Mouse (Mus musculus) forebrain, embryonic 14.5 days (tissue): Measurements from ENCODE around the gene Mcm3. TPM values are rescaled to one million over a fixed set of nuclear protein-coding genes. Genes with fewer than 3 reads are reported as not detected.

ENCODE experiments used
- ATAC-seq: fragments of 200-750 bp; cut with Nextera tagmentation; 2 replicates; pipeline ENCODE4 v1.8.0; 2017; ENCODE audit warnings: mild to moderate bottlenecking, moderate library complexity
- DNase-seq: peaks from one replicate; pipeline ENCODE4 v3.0.0-alpha.2; 2015; ENCODE audit warnings: low spot score
- H3K27ac ChIP-seq: fragments of 300-500 bp; sonication (generic); 2 replicates; pipeline ENCODE4 v1.5.1; 2014; ENCODE audit warnings: low read depth, mild to moderate bottlenecking, control low read depth, low read length, moderate library complexity
- H3K27me3 ChIP-seq: fragments of 300-500 bp; sonication (generic); replicated peaks from 2 replicates; pipeline ENCODE4 v1.6.1; 2014; ENCODE audit warnings: low read length, control low read depth, mixed read lengths; ENCODE audit not compliant: control insufficient read depth, insufficient read depth
- H3K36me3 ChIP-seq: fragments of 300-500 bp; sonication (generic); 2 replicates; pipeline ENCODE4 v1.6.1; 2014; ENCODE audit warnings: low read length, control low read depth; ENCODE audit not compliant: control insufficient read depth, insufficient read depth
- H3K4me1 ChIP-seq: fragments of 300-500 bp; sonication (generic); 2 replicates; pipeline ENCODE4 v1.6.1; 2014; ENCODE audit warnings: antibody characterized with exemption, low read length, control low read depth; ENCODE audit not compliant: control insufficient read depth, insufficient read depth
- H3K4me2 ChIP-seq: fragments of 300-500 bp; sonication (generic); 2 replicates; pipeline ENCODE4 v1.6.1; 2014; ENCODE audit warnings: mild to moderate bottlenecking, control low read depth, low read length
- H3K4me3 ChIP-seq: fragments of 300-500 bp; sonication (generic); 2 replicates; pipeline ENCODE4 v1.5.1; 2014; ENCODE audit warnings: low read depth, low read length, control low read depth
- H3K9ac ChIP-seq: fragments of 300-500 bp; sonication (generic); 2 replicates; pipeline ENCODE4 v1.6.1; 2014; ENCODE audit warnings: mild to moderate bottlenecking, low read length, control low read depth, moderate library complexity
- H3K9me3 ChIP-seq: fragments of 300-500 bp; sonication (generic); replicated peaks from 2 replicates; pipeline ENCODE4 v1.6.1; 2016; ENCODE audit warnings: low read length, control low read depth, mixed read lengths; ENCODE audit not compliant: control insufficient read depth
- WGBS: fragments of 180-500 bp; shearing (Covaris S2); extraction: QIAGEN DNeasy Blood & Tissue Kit; methylation state at CpG from one replicate; pipeline ENCODE4 v1.1.7; 2014; 5-methylcytosine and 5-hydroxymethylcytosine counted together
- polyA plus RNA-seq: library from polyadenylated mRNA; unstranded; fragments of >200 nt; fragmentation: Nextera tagmentation; extraction: Ambion mirVana; gene quantifications from 2 replicates; pipeline ENCODE4 v1.2.1, GENCODE M21; 2014

Gene Mcm3
- polyA plus RNA-seq, 1 experiment from 2014 or later = 79.4 TPM

DNA sequence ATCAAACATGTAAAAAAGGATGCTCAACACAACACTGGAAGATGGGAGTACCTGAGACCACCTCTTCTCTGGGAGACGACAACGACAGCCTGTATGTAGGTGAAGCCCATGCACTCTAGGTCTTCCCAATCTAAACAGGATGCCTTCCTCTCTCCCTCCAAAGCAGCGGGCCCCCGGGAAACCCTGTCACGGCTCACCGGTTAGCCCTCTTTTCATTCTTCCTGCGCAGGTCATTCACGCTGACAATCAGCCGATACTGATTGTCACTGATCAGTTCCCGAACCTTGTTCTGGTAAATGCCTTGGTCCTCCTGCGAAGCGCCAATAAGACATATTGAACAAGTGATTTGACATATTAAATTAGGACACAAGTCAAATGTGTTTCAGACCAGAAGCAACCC is 2.5 kb downstream of the Mcm3 start:
- Histone ChIP-seq H3K27ac (no peak overlapping the region), H3K9ac (no peak overlapping the region), H3K9me3 (no peaks in the 10 kb centered on the region), H3K4me1 (no peaks in the 10 kb centered on the region), H3K4me3 (no peak overlapping the region), H3K36me3 (peaks cover 43% of the 10 kb centered on the region), H3K4me2 (no peak overlapping the region), H3K27me3 (no peaks in the 10 kb centered on the region)
- DNase-seq = no peak
- ATAC-seq = no peak
- 62% methylated on average over 12 of the region's 12 CpGs for WGBS

- Histone ChIP-seq H3K27ac (no peak overlapping the region), H3K36me3 (peaks cover 47% of the 10 kb centered on the region), H3K27me3 (no peaks in the 10 kb centered on the region), H3K4me3 (no peak overlapping the region), H3K9me3 (no peaks in the 10 kb centered on the region), H3K4me1 (no peaks in the 10 kb centered on the region), H3K9ac (no peak overlapping the region), H3K4me2 (no peak overlapping the region)
- ATAC-seq = no peak
- 85% methylated on average over 9 of the region's 9 CpGs for WGBS
- no peak for DNase-seq
Measured at GRCm38 (mm10) chr1:20817172-20817571, 2.9 kb downstream of the Mcm3 start.

DNA sequence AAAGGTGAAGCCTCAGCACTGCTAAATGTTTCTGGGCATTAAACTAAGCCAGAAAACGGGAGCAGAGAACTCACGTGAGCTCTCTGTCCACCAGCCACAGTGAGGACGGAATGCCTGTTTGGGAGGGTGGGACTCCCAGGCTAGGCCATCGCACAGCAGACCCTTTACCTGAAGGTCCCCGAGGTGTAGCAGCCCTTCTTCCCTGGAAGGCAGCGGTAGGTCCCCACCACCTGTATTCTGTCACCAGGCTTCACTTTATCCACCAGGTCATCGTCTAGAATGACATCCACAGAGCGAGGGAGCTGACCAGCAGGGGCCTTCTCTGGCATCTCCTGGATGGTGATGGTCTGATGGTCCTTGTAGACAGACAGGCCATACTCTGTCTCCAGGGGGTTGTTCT is 5.6 kb downstream of the Mcm3 start:
- Histone ChIP-seq H3K27ac (no peak overlapping the region), H3K4me2 (no peak overlapping the region), H3K36me3 (peaks cover 71% of the 10 kb centered on the region), H3K9me3 (no peaks in the 10 kb centered on the region), H3K4me1 (no peaks in the 10 kb centered on the region), H3K27me3 (no peaks in the 10 kb centered on the region), H3K4me3 (no peak overlapping the region), H3K9ac (no peak overlapping the region)
- no peak for ATAC-seq
- no peak for DNase-seq
- WGBS = 94% methylated on average over 8 of the region's 8 CpGs

GRCm38 (mm10) chr1:20804526-20804925 is 15.6 kb downstream of the Mcm3 start:
- DNase-seq (no peak), ATAC-seq (no peak)
- no peak overlapping the region for H3K4me2 ChIP-seq
- H3K27me3 ChIP-seq = no peaks in the 10 kb centered on the region
- H3K9ac ChIP-seq = no peak overlapping the region
- H3K27ac ChIP-seq = no peak overlapping the region
- WGBS = 93% methylated on average over 10 of the region's 10 CpGs
- H3K4me3 ChIP-seq = no peak overlapping the region
- H3K36me3 ChIP-seq = peaks cover 64% of the 10 kb centered on the region
- no peaks in the 10 kb centered on the region for H3K9me3 ChIP-seq
- no peaks in the 10 kb centered on the region for H3K4me1 ChIP-seq

DNA sequence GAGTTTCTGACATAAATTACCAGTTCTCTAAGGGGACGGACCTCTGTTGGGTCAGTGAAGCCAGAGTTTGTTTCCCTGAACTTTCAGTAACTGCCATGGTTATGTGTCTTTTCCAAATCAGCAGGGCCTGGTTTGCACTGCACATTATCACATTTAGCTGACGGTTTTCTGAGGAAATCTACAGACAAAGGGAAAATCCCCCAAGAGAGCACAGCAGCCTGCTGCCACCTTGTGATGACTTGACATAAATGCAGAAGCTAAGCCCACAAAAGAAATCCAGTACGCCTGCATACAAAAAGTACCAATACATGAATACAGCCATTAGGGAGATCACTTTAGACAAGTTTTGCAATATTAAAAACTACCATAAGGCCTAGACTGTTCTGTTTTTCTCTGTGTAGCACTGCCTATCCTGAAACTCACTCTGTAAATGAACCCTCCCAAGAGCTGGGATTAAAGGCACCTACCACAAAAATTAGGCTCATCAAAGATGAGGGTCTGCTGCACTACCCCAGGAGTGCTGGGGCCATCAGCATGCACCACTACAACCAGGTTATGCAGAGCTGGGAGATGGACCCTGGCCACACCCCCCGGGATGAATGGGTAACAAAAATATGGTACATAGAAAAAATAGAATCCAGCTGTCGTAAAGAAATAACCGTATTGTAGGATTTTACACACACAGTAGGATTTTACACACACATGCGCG is 18.3 kb downstream of the Mcm3 start:
- Histone ChIP-seq H3K4me1 (no peaks in the 10 kb centered on the region), H3K4me2 (no peak overlapping the region), H3K27ac (0 out of 2 replicates have a peak overlapping the region, but pooled peaks have one; percentile 33), H3K36me3 (peaks cover 41% of the 10 kb centered on the region), H3K9ac (no peak overlapping the region), H3K27me3 (no peaks in the 10 kb centered on the region), H3K9me3 (no peaks in the 10 kb centered on the region), H3K4me3 (no peak overlapping the region)
- WGBS = 78% methylated on average over 8 of the region's 8 CpGs
- peak; percentile 80 for ATAC-seq
- peak; percentile 91 for DNase-seq

GRCm38 (mm10) chr1:20801275-20801674 is 18.8 kb downstream of the Mcm3 start:
- peak overlapping the region; percentile 33; the same call in 1 of the 2 replicates for H3K27ac ChIP-seq
- DNase-seq (no peak), ATAC-seq (peak; percentile 21; the same call in 1 of the 2 replicates)
- no peaks in the 10 kb centered on the region for H3K27me3 ChIP-seq
- H3K4me1 ChIP-seq = no peaks in the 10 kb centered on the region
- 0 out of 2 replicates have a peak overlapping the region, but pooled peaks have one; percentile 25 for H3K9ac ChIP-seq
- peaks cover 36% of the 10 kb centered on the region for H3K36me3 ChIP-seq
- H3K4me3 ChIP-seq = no peak overlapping the region
- H3K9me3 ChIP-seq = no peaks in the 10 kb centered on the region
- 83% methylated on average over 2 of the region's 2 CpGs for WGBS
- H3K4me2 ChIP-seq = no peak overlapping the region

- no peak overlapping the region for H3K4me2 ChIP-seq
- WGBS = 89% methylated on average over 5 of the region's 5 CpGs
- no peak for DNase-seq
- H3K4me3 ChIP-seq = no peak overlapping the region
- no peaks in the 10 kb centered on the region for H3K9me3 ChIP-seq
- no peaks in the 10 kb centered on the region; the same call in 1 of the 2 replicates for H3K36me3 ChIP-seq
- H3K27me3 ChIP-seq = no peaks in the 10 kb centered on the region
- no peaks in the 10 kb centered on the region for H3K4me1 ChIP-seq
- H3K27ac ChIP-seq = no peak overlapping the region
- no peak for ATAC-seq
- no peak overlapping the region for H3K9ac ChIP-seq
Measured at GRCm38 (mm10) chr1:20795178-20795577, 24.9 kb downstream of the Mcm3 start.

- H3K4me1 ChIP-seq = no peaks in the 10 kb centered on the region
Measured at GRCm38 (mm10) chr1:20794760-20795159, 25.4 kb downstream of the Mcm3 start.

GRCm38 (mm10) chr1:20791414-20791813 is 28.7 kb downstream of the Mcm3 start:
- H3K9me3 ChIP-seq = no peaks in the 10 kb centered on the region
- no peak overlapping the region for H3K4me3 ChIP-seq
- ATAC-seq = no peak
- no peak overlapping the region for H3K4me2 ChIP-seq
- H3K27ac ChIP-seq = no peak overlapping the region
- H3K4me1 ChIP-seq = no peaks in the 10 kb centered on the region
- H3K27me3 ChIP-seq = no peaks in the 10 kb centered on the region
- DNase-seq = no peak
- no peaks in the 10 kb centered on the region for H3K36me3 ChIP-seq
- H3K9ac ChIP-seq = no peak overlapping the region
- WGBS = 76% methylated on average over 7 of the region's 7 CpGs

More at GRCm38 (mm10) chr1:20794760-20795159, 25.4 kb downstream of the Mcm3 start:
- H3K27ac ChIP-seq = no peak overlapping the region
- 99% methylated on average over 4 of the region's 4 CpGs for WGBS
- H3K36me3 ChIP-seq = no peaks in the 10 kb centered on the region
- H3K9me3 ChIP-seq = no peaks in the 10 kb centered on the region
- H3K27me3 ChIP-seq = no peaks in the 10 kb centered on the region
- no peak overlapping the region for H3K4me2 ChIP-seq
- no peak overlapping the region for H3K4me3 ChIP-seq
- ATAC-seq (no peak), DNase-seq (no peak)
- H3K9ac ChIP-seq = no peak overlapping the region
